Comparison of ENCODE assay signal across 20 mouse cellular contexts in the genomic region with DNA sequence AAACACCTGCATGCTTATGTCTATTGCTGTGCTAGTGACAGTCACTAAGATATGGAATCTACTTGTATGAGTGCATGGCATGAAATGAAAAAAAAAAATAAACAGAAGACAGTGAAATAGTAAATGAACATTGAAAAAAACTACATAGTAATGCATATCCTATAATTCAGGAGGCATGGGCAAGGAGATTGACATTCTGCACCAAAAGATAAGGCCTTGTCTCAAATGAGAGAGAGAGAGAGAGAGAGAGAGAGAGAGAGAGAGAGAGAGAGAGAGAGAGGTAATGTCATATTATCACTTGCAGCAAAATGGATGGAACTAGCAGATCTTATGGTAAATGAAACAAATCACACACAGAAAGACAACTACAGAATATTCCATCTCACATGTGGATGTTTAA.
DNase-seq lines count a peak whose midpoint lies in the region; ATAC-seq and TF ChIP-seq lines count a peak whose summit lies in the region.
"Had no signal": no experiment of that assay in that cellular context is flagged by ENCODE, and none has a peak within 500 bp of the region (broad histone marks: within the 10 kb centered on the region; RNA-seq: fewer than 3 reads in every experiment).

No protein-coding gene starts in this region.

- TF ChIP-seq RAD21 in MEL (IDR thresholded peaks at IDR 0.05; ENCODE audit: low read depth, low read length): no peak

- H3K79me2 ChIP-seq in MEL (ENCODE audit: control insufficient read depth, insufficient read depth, low read length, poor library complexity): no peaks in the 10 kb centered on the region

- H3K4me2 ChIP-seq in liver, embryonic 12.5 days: no peak overlapping the region
- no peak overlapping the region for H3K4me2 ChIP-seq in liver, embryonic 16.5 days (ENCODE audit: low read depth, low read length)
- no peak overlapping the region for H3K4me2 ChIP-seq in hindbrain, embryonic 16.5 days (ENCODE audit: low read length)
- H3K4me2 ChIP-seq: embryonic facial prominence, embryonic 13.5 days; forebrain, embryonic 12.5 days; heart, embryonic 12.5 days; hindbrain, embryonic 14.5 days had no signal

- peaks cover 0 to 5% of the 10 kb centered on the region in 2 experiments; a peak in 3 of 4 replicates for H3K4me1 ChIP-seq in MEL (ENCODE audit: control insufficient read depth in 1 of 2, insufficient read depth in 2 of 2, low read length in 2 of 2)
- H3K4me1 ChIP-seq in liver, embryonic 12.5 days: peaks cover 25% of the 10 kb centered on the region
- no peaks in the 10 kb centered on the region for H3K4me1 ChIP-seq in liver, embryonic 16.5 days (ENCODE audit: control insufficient read depth, low read depth, low read length)
- H3K4me1 ChIP-seq in hindbrain, embryonic 16.5 days (ENCODE audit: control insufficient read depth, insufficient read depth, low read depth, low read length): no peaks in the 10 kb centered on the region
- H3K4me1 ChIP-seq: forebrain, embryonic 12.5 days; hindbrain, embryonic 10.5 days had no signal

- H3K4me3 ChIP-seq in MEL (ENCODE audit: control insufficient read depth in 1 of 2, insufficient read depth in 1 of 2, low read depth in 2 of 2, low read length in 2 of 2): no peak overlapping the region
- H3K4me3 ChIP-seq in liver, embryonic 12.5 days: no peak overlapping the region
- no peak overlapping the region for H3K4me3 ChIP-seq in liver, embryonic 16.5 days (ENCODE audit: low read depth, low read length)
- no peak overlapping the region for H3K4me3 ChIP-seq in hindbrain, embryonic 16.5 days (ENCODE audit: low read length)
- H3K4me3 ChIP-seq: embryonic facial prominence, embryonic 13.5 days; forebrain, embryonic 12.5 days; gastrocnemius, adult 2 months; heart, embryonic 12.5 days; hindbrain, embryonic 10.5 days had no signal

- ATAC-seq in liver, embryonic 12.5 days: peak; percentile 67; the same call in 1 of the 2 replicates
- peak; percentile 50 for ATAC-seq in liver, embryonic 16.5 days (ENCODE audit: low read depth)
- no peak for ATAC-seq in hindbrain, embryonic 16.5 days
- ATAC-seq: forebrain, embryonic 16.5 days had no signal

- H3K36me3 ChIP-seq in MEL (ENCODE audit: control insufficient read depth in 1 of 2, insufficient read depth in 2 of 2, low read length in 2 of 2): peaks cover 0 to 20% of the 10 kb centered on the region in 2 experiments; a peak in 2 of 4 replicates
- H3K36me3 ChIP-seq in liver, embryonic 12.5 days: no peaks in the 10 kb centered on the region
- H3K36me3 ChIP-seq in liver, embryonic 16.5 days (ENCODE audit: control insufficient read depth, insufficient read depth): no peaks in the 10 kb centered on the region
- H3K36me3 ChIP-seq in hindbrain, embryonic 16.5 days (ENCODE audit: control insufficient read depth, insufficient read depth, low read length): no peaks in the 10 kb centered on the region
- H3K36me3 ChIP-seq: embryonic facial prominence, embryonic 13.5 days; forebrain, embryonic 12.5 days; heart, embryonic 12.5 days; hindbrain, embryonic 10.5 days had no signal

- no peak overlapping the region for H3K9ac ChIP-seq in MEL (ENCODE audit: control insufficient read depth, low read depth, low read length, poor library complexity, severe bottlenecking)
- H3K9ac ChIP-seq in liver, embryonic 12.5 days: no peak overlapping the region
- H3K9ac ChIP-seq in liver, embryonic 16.5 days (ENCODE audit: low read depth, low read length): no peak overlapping the region
- no peak overlapping the region for H3K9ac ChIP-seq in hindbrain, embryonic 16.5 days (ENCODE audit: low read depth, low read length)
- H3K9ac ChIP-seq: embryonic facial prominence, embryonic 13.5 days; forebrain, embryonic 12.5 days; heart, embryonic 12.5 days; hindbrain, embryonic 14.5 days had no signal

- intact Hi-C loops in left cerebral cortex, postnatal 14 days (cut with DNase I): no loop called here

- TF ChIP-seq POLR2A in MEL (IDR thresholded peaks at IDR 0.05; ENCODE audit: control insufficient read depth in 1 of 2, insufficient read depth in 1 of 2, low read depth in 1 of 2, low read length in 2 of 2, poor library complexity in 1 of 2): no peak

- no peak overlapping the region for H3K27ac ChIP-seq in MEL (ENCODE audit: control insufficient read depth, low read depth, low read length)
- no peak overlapping the region for H3K27ac ChIP-seq in liver, embryonic 12.5 days
- H3K27ac ChIP-seq in liver, embryonic 16.5 days (ENCODE audit: low read length): no peak overlapping the region
- H3K27ac ChIP-seq in hindbrain, embryonic 16.5 days (ENCODE audit: low read depth, low read length): no peak overlapping the region
- H3K27ac ChIP-seq: embryonic facial prominence, embryonic 13.5 days; forebrain, embryonic 12.5 days; gastrocnemius, adult 2 months; hindbrain, embryonic 10.5 days; hindbrain, embryonic 14.5 days had no signal

- peak; percentile 34 for DNase-seq in MEL (ENCODE audit: low read depth, low spot score)
- DNase-seq in layer of hippocampus, adult 9-11 months: no peak
- no peak for DNase-seq in B cell, adult 2 months
- DNase-seq in left cerebral cortex, postnatal 14 days (ENCODE audit: low spot score in 2 of 2): no peak
- DNase-seq: adrenal gland, adult 2 months; adrenal gland, postnatal 25 days; cerebellum, adult 11-12 months; cerebellum, adult 9-10 months; cerebellum, postnatal 36 days; gastrocnemius, adult 2 months; gastrocnemius, postnatal 25 days had no signal

- peak; percentile 53 to 60 for TF ChIP-seq EP300 in MEL (IDR thresholded peaks at IDR 0.05; ENCODE audit: low read depth in 1 of 2, low read length in 2 of 2)

- H3K9me3 ChIP-seq in MEL (replicated peaks; ENCODE audit: insufficient read depth, low read length): no peaks in the 10 kb centered on the region
- H3K9me3 ChIP-seq in liver, embryonic 12.5 days (replicated peaks): no peaks in the 10 kb centered on the region
- no peaks in the 10 kb centered on the region for H3K9me3 ChIP-seq in liver, embryonic 16.5 days (replicated peaks; ENCODE audit: control insufficient read depth, low read length)
- no peaks in the 10 kb centered on the region for H3K9me3 ChIP-seq in hindbrain, embryonic 16.5 days (ENCODE audit: control insufficient read depth, low read length)
- H3K9me3 ChIP-seq: embryonic facial prominence, embryonic 13.5 days; forebrain, embryonic 12.5 days; heart, embryonic 12.5 days; hindbrain, embryonic 10.5 days had no signal

- H3K27me3 ChIP-seq in MEL (ENCODE audit: control insufficient read depth in 1 of 2, insufficient read depth in 2 of 2, low read length in 2 of 2): no peaks in the 10 kb centered on the region
- H3K27me3 ChIP-seq in liver, embryonic 12.5 days (replicated peaks): no peaks in the 10 kb centered on the region
- H3K27me3 ChIP-seq in liver, embryonic 16.5 days (ENCODE audit: control insufficient read depth, insufficient read depth, low read depth, low read length): no peaks in the 10 kb centered on the region
- H3K27me3 ChIP-seq in hindbrain, embryonic 16.5 days (replicated peaks; ENCODE audit: control insufficient read depth, insufficient read depth, low read length): no peaks in the 10 kb centered on the region
- H3K27me3 ChIP-seq: forebrain, embryonic 12.5 days; heart, embryonic 12.5 days had no signal

- no peak for TF ChIP-seq CTCF in MEL (IDR thresholded peaks at IDR 0.05 in 2 of 3, conservative IDR thresholded peaks at IDR 0.05 in 1 of 3; ENCODE audit: control insufficient read depth in 1 of 3, insufficient read depth in 1 of 3, low read depth in 2 of 3, low read length in 3 of 3, poor library complexity in 1 of 3, severe bottlenecking in 1 of 3)

TF ChIP-seq in MEL, 35 proteins besides CTCF, POLR2A, EP300 and RAD21:
- TF ChIP-seq NELFE (IDR thresholded peaks at IDR 0.05; ENCODE audit: low read depth, low read length) (no peak), E2F4 (IDR thresholded peaks at IDR 0.05; ENCODE audit: borderline replicate concordance, low read depth, low read length) (no peak), JUND (IDR thresholded peaks at IDR 0.05; ENCODE audit: low read depth, low read length) (peak; percentile 96), UBTF (IDR thresholded peaks at IDR 0.05; ENCODE audit: borderline replicate concordance, insufficient read depth, low read depth, low read length) (no peak), TCF12 (IDR thresholded peaks at IDR 0.05; ENCODE audit: low read depth, low read length) (peak; percentile 61), ZNF384 (IDR thresholded peaks at IDR 0.05; ENCODE audit: low read depth, low read length) (peak; percentile 76), ETS1 (IDR thresholded peaks at IDR 0.05; ENCODE audit: low read depth, low read length) (peak; percentile 53; the same call in 1 of the 2 replicates), NRF1 (IDR thresholded peaks at IDR 0.05; ENCODE audit: insufficient read depth, low read depth, low read length, poor library complexity, severe bottlenecking) (no peak), USF2 (IDR thresholded peaks at IDR 0.05; ENCODE audit: borderline replicate concordance in 1 of 2, insufficient read depth in 1 of 2, low read depth in 1 of 2, low read length in 2 of 2) (no peak), GATA1 (IDR thresholded peaks at IDR 0.05; ENCODE audit: low read depth, low read length) (peak; percentile 49), MYB (IDR thresholded peaks at IDR 0.05; ENCODE audit: low read depth, low read length) (no peak), CHD1 (IDR thresholded peaks at IDR 0.05; ENCODE audit: low read depth, low read length) (no peak)
